Mouse (Mus musculus) skeletal muscle tissue, postnatal 0 days (tissue): ENCODE data around the gene Ssbp1. TPM values are rescaled to one million over a fixed set of nuclear protein-coding genes. Genes with fewer than 3 reads are reported as not detected.

Experiments
- polyA plus RNA-seq: library from polyadenylated mRNA; unstranded; fragments of >200 nt; fragmentation: Nextera tagmentation; extraction: Ambion mirVana; gene quantifications from 2 replicates; pipeline ENCODE4 v1.2.1, GENCODE M21; 2015

Gene Ssbp1
- polyA plus RNA-seq = 97.5 TPM in 2 replicates

DNA sequence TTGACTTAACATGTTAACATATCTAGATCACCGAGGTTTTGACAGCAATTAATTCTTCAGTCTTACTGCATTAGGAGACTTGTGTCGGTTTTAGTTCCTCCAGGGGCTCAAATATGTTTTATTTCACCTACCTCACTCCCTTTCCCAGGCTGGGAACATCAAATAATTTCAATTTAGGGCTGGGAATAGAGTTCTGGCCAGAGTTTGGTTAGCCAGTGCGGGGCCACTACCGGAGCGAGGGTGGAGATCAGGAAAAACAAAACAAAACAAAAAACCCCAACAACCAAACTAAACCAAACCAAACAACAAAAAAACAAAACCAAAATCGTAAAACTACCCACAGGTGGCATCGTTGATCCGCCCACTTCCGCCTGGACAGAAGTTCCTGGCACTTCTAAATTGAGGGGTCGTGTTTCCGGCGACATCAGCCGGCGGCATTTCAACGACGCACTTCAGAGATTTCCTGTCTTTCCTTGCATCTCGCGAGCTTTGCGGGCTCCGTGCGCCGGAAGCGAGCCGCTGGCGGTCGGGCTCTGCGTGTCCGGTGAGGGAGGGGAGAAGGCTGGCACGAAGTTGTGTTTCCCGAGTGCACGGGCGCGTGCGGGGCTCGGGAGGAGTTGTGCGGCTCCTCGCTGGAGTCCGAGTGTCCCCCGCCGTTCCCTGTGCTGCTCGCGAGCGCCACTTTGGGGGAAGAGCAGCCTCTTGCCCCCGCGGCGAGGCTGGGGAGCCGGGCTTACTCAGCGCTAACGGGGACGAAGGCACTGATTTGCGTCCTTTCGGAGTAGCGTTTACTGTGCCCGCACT, at the start of gene Ssbp1:
Ssbp1 (plus strand) TSS at position 437 of the 804 bp plus-strand sequence.

DNA sequence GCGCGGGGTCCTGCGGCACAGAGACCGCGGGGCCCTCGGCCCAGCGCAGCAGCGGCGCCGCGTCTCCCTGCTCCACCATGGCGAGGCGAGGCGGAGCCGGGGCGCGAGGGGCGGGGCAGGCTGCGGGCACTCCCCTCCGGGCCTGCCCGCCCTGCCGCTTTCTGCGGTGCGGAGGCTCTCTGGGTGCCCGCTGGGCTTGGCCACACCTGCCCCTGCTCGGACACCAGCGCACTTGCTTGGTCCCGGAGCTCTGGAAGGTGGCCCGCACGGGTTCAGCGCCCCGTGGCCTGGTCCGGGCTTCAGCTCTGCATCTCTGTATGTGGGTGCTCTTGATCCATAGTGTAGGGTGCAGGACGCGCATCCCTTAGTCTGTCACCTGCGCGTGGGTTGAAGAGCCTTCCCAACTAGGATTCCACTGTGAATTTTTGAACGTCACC, 35.1 kb upstream of the Ssbp1 start, which contains the start of gene E330009J07Rik:
E330009J07Rik (minus strand) TSS at position 89 of the 437 bp plus-strand sequence.

DNA sequence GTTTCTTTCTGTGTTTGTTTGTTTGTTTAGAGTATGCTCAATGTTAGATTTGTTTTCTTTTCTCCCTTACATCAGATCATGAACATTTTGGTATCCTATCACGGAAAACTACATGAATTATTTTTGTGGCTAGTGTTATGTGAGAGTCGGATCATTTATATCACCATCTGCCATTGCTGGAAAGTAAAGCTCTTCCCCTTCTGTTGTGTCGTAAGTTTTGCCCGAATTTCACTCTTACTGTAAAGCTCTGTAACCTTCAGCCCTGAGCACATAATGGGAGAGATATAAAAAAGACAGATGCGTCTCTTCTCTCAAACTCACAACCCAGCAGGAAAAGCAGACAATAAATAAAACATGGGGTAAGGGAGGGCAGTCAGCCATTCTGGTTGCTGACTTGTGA, 32.2 kb upstream of the Ssbp1 start, which contains the start of gene Wee2:
Wee2 (plus strand) TSS at position 153 of the 400 bp plus-strand sequence.

DNA sequence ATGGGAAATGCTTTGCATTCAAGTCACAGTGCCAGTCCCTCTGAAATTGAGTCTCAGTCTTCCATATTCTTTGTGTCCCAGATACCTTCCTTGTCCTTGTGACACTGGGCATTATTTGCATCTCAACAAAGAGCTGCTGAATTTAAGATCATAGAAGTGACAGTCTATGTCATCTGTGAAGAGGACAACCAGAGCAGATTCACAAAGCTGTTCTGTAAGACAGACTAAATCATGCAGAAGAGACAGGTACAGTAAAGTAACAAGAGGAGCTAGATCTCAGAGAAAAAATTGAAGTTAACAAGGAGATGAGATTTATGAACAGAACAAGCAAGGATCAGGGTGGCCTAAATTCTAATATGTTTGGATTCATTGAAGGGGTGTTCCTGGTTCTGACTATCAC, 19.8 kb downstream of the Ssbp1 start, which contains the start of gene Tas2r137:
Tas2r137 (plus strand) TSS at position 301 of the 400 bp plus-strand sequence.

DNA sequence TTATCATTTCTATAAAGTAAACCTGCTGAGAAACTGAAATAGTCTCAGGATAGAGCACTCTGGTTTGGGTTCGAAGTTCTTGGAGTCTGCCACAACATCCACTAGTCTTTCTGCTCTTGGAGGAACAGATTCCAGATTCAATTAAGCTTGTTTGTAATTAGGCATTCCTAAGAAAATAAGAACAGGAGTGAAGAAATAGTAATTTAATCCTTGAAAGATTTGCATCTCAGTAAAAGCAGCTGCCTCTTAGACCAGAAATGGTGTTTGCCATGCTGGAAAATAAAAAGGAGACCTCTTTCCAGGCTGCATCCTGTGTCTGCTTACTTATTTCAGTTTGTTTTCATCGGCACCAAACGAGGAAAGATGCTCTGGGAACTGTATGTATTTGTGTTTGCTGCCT, 22.1 kb downstream of the Ssbp1 start, which contains the start of gene Tas2r108:
Tas2r108 (plus strand) TSS at position 301 of the 400 bp plus-strand sequence.

DNA sequence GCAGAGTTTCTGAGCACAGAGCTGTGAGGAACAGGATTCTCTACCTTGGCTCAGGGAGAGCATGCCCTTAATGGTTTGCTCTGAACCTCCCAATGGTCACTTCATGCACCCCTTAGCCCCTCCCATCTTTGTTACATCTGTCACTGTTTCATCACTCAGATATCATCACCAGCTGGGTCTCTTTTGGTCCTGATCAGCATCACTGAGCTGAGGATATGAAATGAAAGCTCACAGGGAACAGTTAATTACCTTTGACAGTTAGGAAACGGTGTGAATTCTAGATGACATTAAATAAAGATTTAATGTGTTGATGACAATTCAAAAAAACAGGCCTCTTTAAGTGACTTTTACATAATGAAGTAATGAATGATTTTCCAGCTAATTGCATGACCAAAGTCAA, 48.3 kb downstream of the Ssbp1 start, which contains the start of gene Prss37:
Prss37 (minus strand) TSS at position 101 of the 400 bp plus-strand sequence.

Other genes with a start within 250 kb of the Ssbp1 start
- 16.7 and 18.8 TPM in 2 replicates for gene Agk, start 146.2 kb upstream of the Ssbp1 start, polyA plus RNA-seq
- 1.4 and 1.6 TPM in 2 replicates for gene E330009J07Rik, start 35.2 kb upstream of the Ssbp1 start, polyA plus RNA-seq
- not detected in 2 replicates for gene Wee2, start 32.3 kb upstream of the Ssbp1 start, polyA plus RNA-seq
- gene Tas2r137, start 19.9 kb downstream of the Ssbp1 start, polyA plus RNA-seq = not detected in 2 replicates
- not detected in 2 replicates for gene Tas2r108, start 22.2 kb downstream of the Ssbp1 start, polyA plus RNA-seq
- gene Prss37, start 48.2 kb downstream of the Ssbp1 start, polyA plus RNA-seq = not detected in 2 replicates
- not detected in 2 replicates for gene Olfr461, start 83.7 kb downstream of the Ssbp1 start, polyA plus RNA-seq
- not detected in 2 replicates for gene Olfr460, start 98.1 kb downstream of the Ssbp1 start, polyA plus RNA-seq
- 0.64 and 1.7 TPM in 2 replicates for gene Clec5a, start 114.5 kb downstream of the Ssbp1 start, polyA plus RNA-seq
- not detected in 2 replicates for gene Tas2r138, start 142.0 kb downstream of the Ssbp1 start, polyA plus RNA-seq
- 0.19 and 0.21 TPM in 2 replicates for gene Mgam, start 157.5 kb downstream of the Ssbp1 start, polyA plus RNA-seq